Comparison of ENCODE assay signal across 9 mouse cellular contexts in the genomic region with DNA sequence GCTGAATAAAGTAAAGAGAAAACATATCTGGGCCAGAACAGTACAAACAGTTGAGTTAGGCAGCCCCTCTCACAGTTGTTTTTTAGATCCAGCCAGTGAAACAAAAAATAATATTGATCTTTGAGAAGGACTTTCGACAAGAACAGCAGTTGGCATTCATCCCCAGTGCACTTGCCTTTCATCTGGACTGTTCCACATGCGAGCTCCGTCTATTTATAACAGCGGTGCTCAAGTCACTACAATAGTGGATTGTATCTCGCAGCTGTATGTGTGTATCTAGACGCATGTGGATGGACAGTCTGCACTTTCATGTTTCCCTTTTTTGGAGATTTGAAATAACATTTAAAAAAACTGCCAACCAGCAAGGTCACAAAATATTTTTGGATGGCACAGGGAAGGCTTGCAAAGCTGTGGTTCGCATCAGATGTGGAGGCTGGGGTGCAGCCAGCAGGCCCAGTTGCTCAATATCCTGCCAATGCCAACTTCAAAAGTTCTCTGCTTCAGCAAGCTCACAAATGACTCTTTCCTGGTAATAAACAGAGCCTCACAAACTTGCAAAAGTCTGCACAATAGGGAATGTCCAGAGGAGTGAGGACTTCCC. TPM values are rescaled to one million over a fixed set of nuclear protein-coding genes. Genes with fewer than 3 reads are reported as not detected.
DNase-seq lines count a peak whose midpoint lies in the region; TF ChIP-seq lines count a peak whose summit lies in the region.
"Had no signal": no experiment of that assay in that cellular context is flagged by ENCODE, and none has a peak within 500 bp of the region (broad histone marks: within the 10 kb centered on the region; RNA-seq: fewer than 3 reads in every experiment).

No protein-coding gene starts in this region.

- H3K36me3 ChIP-seq in heart, adult 2 months (ENCODE audit: control insufficient read depth, insufficient read depth, low read length) = peaks cover 10% of the 10 kb centered on the region; the same call in 1 of the 2 replicates
- H3K36me3 ChIP-seq: stomach, embryonic 15.5 days had no signal

- intact Hi-C loops in heart, adult 2 months (cut with DNase I) = no loop called here
- intact Hi-C loops in gastrocnemius, postnatal 14 days (cut with DNase I; ENCODE audit: low total_unique reads) = no loop called here

- peak overlapping the region; percentile 53 for H3K27ac ChIP-seq in heart, adult 2 months
- no peak overlapping the region for H3K27ac ChIP-seq in cerebellum, adult 2 months (ENCODE audit: insufficient read depth, low read length)
- H3K27ac ChIP-seq: stomach, embryonic 15.5 days had no signal

- no peak for TF ChIP-seq EP300 in heart, adult 2 months (IDR thresholded peaks at IDR 0.05; ENCODE audit: insufficient read depth, low read depth, low read length)

- no peak overlapping the region for H3K9ac ChIP-seq in heart, adult 2 months (ENCODE audit: low read depth, low read length)
- H3K9ac ChIP-seq: stomach, embryonic 15.5 days had no signal

- WGBS in heart, adult 2 months = 46% methylated on average over 7 of the region's 7 CpGs
- 30% methylated on average over 7 of the region's 7 CpGs for WGBS in lung, adult 2 months
- WGBS in cerebellum, adult 2 months = 72% methylated on average over 7 of the region's 7 CpGs

- no peaks in the 10 kb centered on the region for H3K27me3 ChIP-seq in heart, adult 2 months (ENCODE audit: control insufficient read depth, insufficient read depth, low read length)
- no peaks in the 10 kb centered on the region for H3K27me3 ChIP-seq in cerebellum, adult 2 months (ENCODE audit: control insufficient read depth, insufficient read depth, low read length)
- H3K27me3 ChIP-seq: stomach, embryonic 15.5 days had no signal

- peaks cover 21% of the 10 kb centered on the region for H3K4me1 ChIP-seq in heart, adult 2 months (ENCODE audit: control insufficient read depth, insufficient read depth, low read length)
- H3K4me1 ChIP-seq in lung, adult 2 months (ENCODE audit: control insufficient read depth, insufficient read depth, low read length) = no peaks in the 10 kb centered on the region; the same call in none of the 2 replicates
- H3K4me1 ChIP-seq in cerebellum, adult 2 months (ENCODE audit: control insufficient read depth, insufficient read depth, low read length) = peaks cover 11% of the 10 kb centered on the region
- H3K4me1 ChIP-seq: stomach, embryonic 15.5 days had no signal

- peak in 1 of 2 experiments; percentile 74 for DNase-seq in heart, adult 2 months
- no peak for DNase-seq in heart, postnatal 4 days
- DNase-seq in adipocyte (ENCODE audit: low spot score) (peak; percentile 92), MN1 (ENCODE audit: low spot score) (no peak)
- peak; percentile 37 for DNase-seq in gastrocnemius, postnatal 14 days
- DNase-seq in lung, adult 2 months = peak; percentile 44
- no peak for DNase-seq in cerebellum, adult 2 months
- no peak for DNase-seq in thymus, postnatal 4 days

- TF ChIP-seq CTCF in heart, adult 2 months (IDR thresholded peaks at IDR 0.05) = no peak
- no peak for TF ChIP-seq CTCF in lung, adult 2 months (IDR thresholded peaks at IDR 0.05; ENCODE audit: insufficient read depth, low read length)
- no peak for TF ChIP-seq CTCF in cerebellum, adult 2 months (IDR thresholded peaks at IDR 0.05; ENCODE audit: borderline replicate concordance, insufficient read depth, low read depth, low read length)

- H3K79me2 ChIP-seq in heart, adult 2 months (replicated peaks; ENCODE audit: control insufficient read depth, insufficient read depth, low read length) = peaks cover 4% of the 10 kb centered on the region; the same call in 1 of the 2 replicates

- no peak overlapping the region for H3K4me3 ChIP-seq in heart, adult 2 months
- no peak overlapping the region for H3K4me3 ChIP-seq in lung, adult 2 months (replicated peaks; ENCODE audit: extremely low read depth, low read depth, low read length)
- H3K4me3 ChIP-seq in cerebellum, adult 2 months (replicated peaks; ENCODE audit: insufficient read depth, low read depth, low read length) = no peak overlapping the region
- H3K4me3 ChIP-seq: stomach, embryonic 15.5 days had no signal

- no peak for TF ChIP-seq POLR2A in heart, adult 2 months (IDR thresholded peaks at IDR 0.05; ENCODE audit: insufficient read depth, low read depth, low read length)
- no peak for TF ChIP-seq POLR2A in lung, adult 2 months (IDR thresholded peaks at IDR 0.05; ENCODE audit: borderline replicate concordance, extremely low read depth, low read depth, low read length)
- no peak for TF ChIP-seq POLR2A in cerebellum, adult 2 months (IDR thresholded peaks at IDR 0.05; ENCODE audit: borderline replicate concordance, insufficient read depth, low read length)

RNA-seq across cellular contexts. Expression of gene Adcy9, which starts 45.4 kb away (rescaled TPM):
- total RNA-seq in heart, adult 2 months (2021) = 10 to 100 TPM; 22.6 to 26.3 TPM
- polyA plus RNA-seq in heart, adult 2 months (2012; rRNA removed) = 11.1 and 17.4 TPM in 2 replicates
- total RNA-seq in heart, postnatal 4 days (2021) = 10 to 100 TPM; 15.2 to 18.0 TPM
- 10 to 100 TPM; 22.3 to 22.7 TPM for total RNA-seq in gastrocnemius, postnatal 14 days (2021)
- polyA plus RNA-seq in lung, adult 2 months (2012; rRNA removed) = 19.8 and 20.8 TPM in 2 replicates
- polyA plus RNA-seq in cerebellum, adult 2 months (2012; rRNA removed) = 23.7 and 25.1 TPM in 2 replicates

Comparison
In these comparisons a context has a peak if more than half of its experiments do, and no peak if none do; other contexts are left out.
1. DNase-seq: peak in adipocyte (single experiment), gastrocnemius, postnatal 14 days (single experiment) and lung, adult 2 months (single experiment); none in heart, postnatal 4 days (single experiment), cerebellum, adult 2 months (0 of 2), MN1 (single experiment) and thymus, postnatal 4 days (single experiment).